Mouse (Mus musculus) megakaryocyte, embryonic 14.5 days (primary cell): Measurements from ENCODE around the gene Il10rb.

Experiments
- FLI1 ChIP-seq: IDR thresholded peaks from 2 replicates; pipeline ENCODE4 v1.6.1; 2012; ENCODE audit warnings: low read length, inconsistent platforms, mixed read lengths
- GATA1 ChIP-seq: IDR thresholded peaks from 3 replicates; pipeline ENCODE4 v1.6.1; 2012; ENCODE audit warnings: mixed read lengths, low read length, inconsistent platforms, borderline replicate concordance

DNA sequence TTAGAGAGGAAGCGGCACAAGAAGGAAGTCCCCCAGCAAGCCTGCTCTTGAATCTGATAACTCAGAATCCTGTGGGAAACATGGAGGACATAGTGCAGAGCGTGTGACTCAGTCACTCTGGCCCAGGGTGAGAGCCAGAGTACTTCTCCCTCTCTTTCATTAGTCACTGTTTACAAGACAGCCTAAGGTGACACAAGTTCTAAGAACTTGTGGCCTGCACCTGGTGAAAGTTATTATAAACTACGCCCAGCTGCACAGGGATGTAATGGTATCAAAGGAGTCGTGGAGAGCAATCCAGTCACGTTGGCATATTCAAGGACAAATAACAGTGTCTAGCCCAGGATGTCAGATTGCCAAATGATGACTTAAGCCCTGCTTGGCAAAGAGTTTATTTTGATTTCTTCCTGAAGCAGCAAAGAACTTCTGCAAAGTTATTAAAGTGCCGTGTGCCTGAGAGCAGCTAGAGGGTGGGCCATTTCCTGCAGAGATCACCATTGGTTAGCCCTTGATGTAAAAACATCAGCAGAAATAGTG, 46.5 kb downstream of the Il10rb start:
- TF ChIP-seq GATA1 = no peak
- no peak for TF ChIP-seq FLI1
